Mouse (Mus musculus) erythroblast, embryonic 14.5 days (primary cell): ENCODE data around the gene Olfr288.

Experiments used
- GATA1 ChIP-seq: IDR thresholded peaks from 2 replicates; pipeline ENCODE4 v1.6.1; 2012; ENCODE audit warnings: low read length, inconsistent platforms, mixed read lengths
- TAL1 ChIP-seq: IDR thresholded peaks from 3 replicates; pipeline ENCODE4 v1.6.1; 2012; ENCODE audit warnings: low read length, inconsistent platforms, mixed read lengths

DNA sequence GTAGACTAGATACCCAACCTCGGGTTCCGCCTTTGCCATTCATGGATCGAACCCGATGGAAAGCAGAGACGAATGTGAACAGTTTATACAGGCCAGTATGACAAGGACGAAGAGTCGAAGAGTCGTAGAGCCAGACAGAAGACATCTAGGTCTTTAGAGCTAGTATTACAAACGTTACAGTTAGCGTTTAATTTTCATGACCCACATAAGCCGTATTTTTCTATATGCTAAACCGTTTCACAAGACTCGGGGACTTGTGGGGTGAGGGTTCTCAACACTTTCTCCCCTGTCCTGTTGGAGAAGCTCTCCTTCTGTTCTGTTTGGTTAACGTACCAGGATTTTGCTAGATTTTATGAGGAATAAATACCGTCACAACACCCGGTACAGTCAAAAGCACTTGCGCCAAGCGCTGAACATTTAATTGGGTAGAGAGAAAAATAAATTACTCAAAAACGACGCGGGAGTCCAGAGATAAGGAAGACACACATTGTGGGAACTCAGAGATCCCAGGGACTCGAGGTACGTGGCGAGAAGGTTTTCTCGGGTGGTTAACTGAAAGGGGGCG, 14.7 kb downstream of the Olfr288 start:
- TF ChIP-seq GATA1 (no peak), TAL1 (no peak)
